Mouse (Mus musculus) limb, embryonic 13.5 days (tissue): ENCODE measurements at regions not wholly inside any gene's neighbourhood (a gene's known extent, or its start where the extent isn't known, plus 50 kb on each side); places are given as distances from the start of the nearest gene placed in this dataset.

Source experiments
- ATAC-seq: fragments of 200-750 bp; cut with Nextera tagmentation; 2 replicates; pipeline ENCODE4 v1.8.0; 2017; ENCODE audit warnings: low read depth, moderate number of reproducible peaks, moderate TSS enrichment; ENCODE audit not compliant: low FRiP score
- H3K27ac ChIP-seq: fragments of 300-500 bp; sonication (generic); 2 replicates; pipeline ENCODE4 v1.5.1; 2015; ENCODE audit warnings: inconsistent platforms, mild to moderate bottlenecking, moderate library complexity
- H3K27me3 ChIP-seq: fragments of 300-500 bp; sonication (generic); 2 replicates; pipeline ENCODE4 v1.6.1; 2015; ENCODE audit warnings: mild to moderate bottlenecking, inconsistent platforms
- H3K36me3 ChIP-seq: fragments of 300-500 bp; sonication (generic); 2 replicates; pipeline ENCODE4 v1.6.1; 2015; ENCODE audit warnings: inconsistent platforms, mild to moderate bottlenecking, moderate library complexity
- H3K4me1 ChIP-seq: fragments of 300-500 bp; sonication (generic); 2 replicates; pipeline ENCODE4 v1.6.1; 2015; ENCODE audit warnings: inconsistent platforms
- H3K4me2 ChIP-seq: fragments of 300-500 bp; sonication (generic); replicated peaks from 2 replicates; pipeline ENCODE4 v1.6.1; 2015; ENCODE audit warnings: inconsistent platforms, mild to moderate bottlenecking, moderate library complexity
- H3K4me3 ChIP-seq: fragments of 300-500 bp; sonication (generic); 2 replicates; pipeline ENCODE4 v1.5.1; 2015; ENCODE audit warnings: moderate library complexity, mild to moderate bottlenecking, inconsistent platforms
- H3K9ac ChIP-seq: fragments of 300-500 bp; sonication (generic); 2 replicates; pipeline ENCODE4 v1.6.1; 2015; ENCODE audit warnings: mild to moderate bottlenecking, inconsistent platforms
- H3K9me3 ChIP-seq: fragments of 300-500 bp; sonication (generic); 2 replicates; pipeline ENCODE4 v1.6.1; 2016; ENCODE audit warnings: inconsistent platforms
- WGBS: fragments of 180-500 bp; shearing (Covaris S2); methylation state at CpG from one replicate; pipeline ENCODE4 v1.1.7; 2015; 5-methylcytosine and 5-hydroxymethylcytosine counted together

GRCm38 (mm10) chr8:35132281-35132680 is 633.3 kb upstream of the Gm19410 start:
- Histone ChIP-seq H3K36me3 (no peaks in the 10 kb centered on the region), H3K4me2 (no peak overlapping the region), H3K9ac (no peak overlapping the region), H3K27me3 (no peaks in the 10 kb centered on the region), H3K9me3 (no peaks in the 10 kb centered on the region), H3K4me3 (no peak overlapping the region), H3K27ac (no peak overlapping the region), H3K4me1 (peaks cover 7% of the 10 kb centered on the region)
- ATAC-seq: no peak
- 82% methylated on average over 1 of the region's 1 CpGs for WGBS

GRCm38 (mm10) chr8:35135630-35136029 is 630.0 kb upstream of the Gm19410 start:
- no peaks in the 10 kb centered on the region for H3K36me3 ChIP-seq
- no peaks in the 10 kb centered on the region for H3K27me3 ChIP-seq
- ATAC-seq: no peak
- no peak overlapping the region for H3K4me3 ChIP-seq
- no peaks in the 10 kb centered on the region for H3K9me3 ChIP-seq
- WGBS: 80% methylated on average over 7 of the region's 7 CpGs
- no peak overlapping the region for H3K27ac ChIP-seq
- H3K4me2 ChIP-seq: no peak overlapping the region
- H3K9ac ChIP-seq: no peak overlapping the region
- H3K4me1 ChIP-seq: peaks cover 1% of the 10 kb centered on the region; the same call in 1 of the 2 replicates

GRCm38 (mm10) chr8:35136643-35137042 is 628.9 kb upstream of the Gm19410 start:
- WGBS: 88% methylated on average over 3 of the region's 3 CpGs
- Histone ChIP-seq H3K4me1 (no peaks in the 10 kb centered on the region), H3K27me3 (no peaks in the 10 kb centered on the region), H3K4me2 (no peak overlapping the region), H3K9ac (no peak overlapping the region), H3K4me3 (no peak overlapping the region), H3K9me3 (no peaks in the 10 kb centered on the region), H3K27ac (no peak overlapping the region), H3K36me3 (no peaks in the 10 kb centered on the region)
- no peak for ATAC-seq

- Histone ChIP-seq H3K9me3 (no peaks in the 10 kb centered on the region), H3K4me2 (no peak overlapping the region), H3K27me3 (no peaks in the 10 kb centered on the region), H3K4me1 (peaks cover 6% of the 10 kb centered on the region; the same call in 1 of the 2 replicates), H3K36me3 (no peaks in the 10 kb centered on the region), H3K27ac (no peak overlapping the region), H3K9ac (no peak overlapping the region), H3K4me3 (no peak overlapping the region)
- no peak for ATAC-seq
- WGBS: 79% methylated on average over 1 of the region's 1 CpGs
Observed at GRCm38 (mm10) chr8:35140775-35141174, 624.8 kb upstream of the Gm19410 start.

GRCm38 (mm10) chr8:35143018-35143656 is 622.5 kb upstream of the Gm19410 start:
- ATAC-seq: no peak
- Histone ChIP-seq H3K27ac (no peak overlapping the region), H3K4me3 (no peak overlapping the region), H3K27me3 (no peaks in the 10 kb centered on the region), H3K36me3 (no peaks in the 10 kb centered on the region), H3K4me2 (no peak overlapping the region), H3K9me3 (no peaks in the 10 kb centered on the region), H3K9ac (no peak overlapping the region), H3K4me1 (peaks cover 6% of the 10 kb centered on the region; the same call in 1 of the 2 replicates)
- WGBS: 25% methylated on average over 8 of the region's 8 CpGs

GRCm38 (mm10) chr8:35143684-35144083 is 621.9 kb upstream of the Gm19410 start:
- no peak overlapping the region for H3K4me3 ChIP-seq
- WGBS: 44% methylated on average over 7 of the region's 7 CpGs
- peaks cover 6% of the 10 kb centered on the region; the same call in 1 of the 2 replicates for H3K4me1 ChIP-seq
- no peaks in the 10 kb centered on the region for H3K9me3 ChIP-seq
- H3K4me2 ChIP-seq: no peak overlapping the region
- H3K36me3 ChIP-seq: no peaks in the 10 kb centered on the region
- H3K27me3 ChIP-seq: no peaks in the 10 kb centered on the region
- ATAC-seq: no peak
- no peak overlapping the region for H3K27ac ChIP-seq
- H3K9ac ChIP-seq: no peak overlapping the region

- Histone ChIP-seq H3K9ac (no peak overlapping the region), H3K27ac (no peak overlapping the region), H3K4me1 (peaks cover 6% of the 10 kb centered on the region; the same call in 1 of the 2 replicates), H3K27me3 (no peaks in the 10 kb centered on the region), H3K4me3 (no peak overlapping the region), H3K9me3 (no peaks in the 10 kb centered on the region), H3K36me3 (no peaks in the 10 kb centered on the region), H3K4me2 (no peak overlapping the region)
- 30% methylated on average over 4 of the region's 4 CpGs for WGBS
- ATAC-seq: no peak
Observed at GRCm38 (mm10) chr8:35144401-35144800, 621.2 kb upstream of the Gm19410 start.

GRCm38 (mm10) chr8:35147481-35147880 is 618.1 kb upstream of the Gm19410 start:
- Histone ChIP-seq H3K27ac (no peak overlapping the region), H3K9me3 (no peaks in the 10 kb centered on the region), H3K4me2 (no peak overlapping the region), H3K36me3 (no peaks in the 10 kb centered on the region), H3K27me3 (no peaks in the 10 kb centered on the region), H3K4me1 (peaks cover 6% of the 10 kb centered on the region; the same call in 1 of the 2 replicates), H3K9ac (no peak overlapping the region), H3K4me3 (no peak overlapping the region)
- no peak for ATAC-seq
- 85% methylated on average over 8 of the region's 8 CpGs for WGBS

- Histone ChIP-seq H3K4me1 (peaks cover 4% of the 10 kb centered on the region; the same call in 1 of the 2 replicates), H3K27me3 (no peaks in the 10 kb centered on the region), H3K27ac (no peak overlapping the region), H3K36me3 (no peaks in the 10 kb centered on the region), H3K9ac (no peak overlapping the region), H3K4me3 (no peak overlapping the region), H3K9me3 (no peaks in the 10 kb centered on the region), H3K4me2 (no peak overlapping the region)
- ATAC-seq: no peak
- WGBS: 88% methylated on average over 8 of the region's 8 CpGs
Observed at GRCm38 (mm10) chr8:35147967-35148366, 617.6 kb upstream of the Gm19410 start.

- H3K9ac ChIP-seq: no peak overlapping the region
- no peak overlapping the region for H3K4me2 ChIP-seq
- H3K27ac ChIP-seq: no peak overlapping the region
- no peak for ATAC-seq
- no peaks in the 10 kb centered on the region for H3K9me3 ChIP-seq
- no peaks in the 10 kb centered on the region for H3K4me1 ChIP-seq
- H3K4me3 ChIP-seq: no peak overlapping the region
- 68% methylated on average over 8 of the region's 8 CpGs for WGBS
- no peaks in the 10 kb centered on the region for H3K27me3 ChIP-seq
- H3K36me3 ChIP-seq: no peaks in the 10 kb centered on the region
Observed at GRCm38 (mm10) chr8:35152585-35152984, 613.0 kb upstream of the Gm19410 start.

GRCm38 (mm10) chr8:35156272-35156671 is 609.3 kb upstream of the Gm19410 start:
- Histone ChIP-seq H3K27me3 (peaks cover 3% of the 10 kb centered on the region; the same call in 1 of the 2 replicates), H3K9ac (no peak overlapping the region), H3K27ac (no peak overlapping the region), H3K9me3 (no peaks in the 10 kb centered on the region), H3K4me3 (no peak overlapping the region), H3K4me2 (no peak overlapping the region), H3K36me3 (no peaks in the 10 kb centered on the region), H3K4me1 (no peaks in the 10 kb centered on the region)
- ATAC-seq: no peak
- 53% methylated on average over 4 of the region's 5 CpGs for WGBS

GRCm38 (mm10) chr8:35157711-35158110 is 607.9 kb upstream of the Gm19410 start:
- no peak overlapping the region for H3K4me2 ChIP-seq
- no peaks in the 10 kb centered on the region for H3K4me1 ChIP-seq
- no peak overlapping the region for H3K27ac ChIP-seq
- no peaks in the 10 kb centered on the region for H3K9me3 ChIP-seq
- 87% methylated on average over 6 of the region's 6 CpGs for WGBS
- peaks cover 3% of the 10 kb centered on the region; the same call in 1 of the 2 replicates for H3K27me3 ChIP-seq
- no peak overlapping the region for H3K9ac ChIP-seq
- no peaks in the 10 kb centered on the region for H3K36me3 ChIP-seq
- H3K4me3 ChIP-seq: no peak overlapping the region
- ATAC-seq: no peak

- Histone ChIP-seq H3K27me3 (peaks cover 3% of the 10 kb centered on the region; the same call in 1 of the 2 replicates), H3K9ac (no peak overlapping the region), H3K4me2 (peak overlapping the region; percentile 33), H3K27ac (no peak overlapping the region), H3K9me3 (no peaks in the 10 kb centered on the region), H3K4me3 (no peak overlapping the region), H3K4me1 (no peaks in the 10 kb centered on the region), H3K36me3 (no peaks in the 10 kb centered on the region)
- 26% methylated on average over 12 of the region's 12 CpGs for WGBS
- ATAC-seq: no peak
Observed at GRCm38 (mm10) chr8:35159329-35159728, 606.3 kb upstream of the Gm19410 start.
